Mouse (Mus musculus): ENCODE measurements at regions not wholly inside any gene's neighbourhood (a gene's known extent, or its start where the extent isn't known, plus 50 kb on each side); places are given as distances from the start of the nearest gene placed in this dataset.

- Histone ChIP-seq H3K4me3 (replicated peaks; ENCODE audit: low read length) (no peak overlapping the region), H3K9me3 (replicated peaks; ENCODE audit: control insufficient read depth, low read length) (no peaks in the 10 kb centered on the region), H3K9ac (ENCODE audit: low read length) (no peak overlapping the region), H3K27me3 (ENCODE audit: control insufficient read depth, insufficient read depth, low read length) (no peaks in the 10 kb centered on the region), H3K4me2 (ENCODE audit: low read depth, low read length) (no peak overlapping the region), H3K4me1 (ENCODE audit: control insufficient read depth, insufficient read depth, low read length) (no peaks in the 10 kb centered on the region), H3K27ac (ENCODE audit: low read length) (no peak overlapping the region), H3K36me3 (ENCODE audit: control insufficient read depth, insufficient read depth, low read length) (no peaks in the 10 kb centered on the region)
- no peak for ATAC-seq (ENCODE audit: insufficient read depth, low FRiP score)
- WGBS, result 75% methylated on average over 6 of the region's 6 CpGs
These were observed 350.8 kb upstream of the Arid1b start for GRCm38 (mm10) chr17:4643343-4643742.

DNA sequence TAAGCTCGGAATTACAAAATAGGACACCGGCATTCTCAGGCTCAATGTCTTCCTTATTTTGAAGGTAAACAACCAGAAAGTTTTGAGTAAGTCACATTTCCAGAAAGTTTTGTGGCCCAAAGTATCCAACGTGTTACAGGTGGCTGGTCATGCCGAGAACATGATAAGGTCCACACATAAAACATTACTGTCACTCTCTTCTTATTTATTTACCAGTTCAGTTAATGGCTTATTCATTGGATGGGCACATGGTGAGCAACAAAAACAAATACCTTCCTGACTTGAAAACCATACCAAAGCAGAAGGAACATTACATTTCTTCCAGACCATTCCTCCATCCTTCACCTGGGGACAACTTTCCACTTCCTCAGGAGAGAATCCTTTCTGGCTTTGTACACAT is 345.5 kb upstream of the Arid1b start:
- H3K27ac ChIP-seq (ENCODE audit: low read length), result no peak overlapping the region
- no peak overlapping the region for H3K9ac ChIP-seq (ENCODE audit: low read length)
- H3K36me3 ChIP-seq (ENCODE audit: control insufficient read depth, insufficient read depth, low read length), result no peaks in the 10 kb centered on the region
- H3K9me3 ChIP-seq (replicated peaks; ENCODE audit: control insufficient read depth, low read length), result no peaks in the 10 kb centered on the region
- 87% methylated on average over 4 of the region's 4 CpGs for WGBS
- no peaks in the 10 kb centered on the region for H3K27me3 ChIP-seq (ENCODE audit: control insufficient read depth, insufficient read depth, low read length)
- H3K4me2 ChIP-seq (ENCODE audit: low read depth, low read length), result no peak overlapping the region
- H3K4me3 ChIP-seq (replicated peaks; ENCODE audit: low read length), result no peak overlapping the region
- H3K4me1 ChIP-seq (ENCODE audit: control insufficient read depth, insufficient read depth, low read length), result no peaks in the 10 kb centered on the region
- no peak for ATAC-seq (ENCODE audit: insufficient read depth, low FRiP score)

- no peak for ATAC-seq (ENCODE audit: insufficient read depth, low FRiP score)
- Histone ChIP-seq H3K36me3 (ENCODE audit: control insufficient read depth, insufficient read depth, low read length) (no peaks in the 10 kb centered on the region), H3K4me3 (replicated peaks; ENCODE audit: low read length) (no peak overlapping the region), H3K27me3 (ENCODE audit: control insufficient read depth, insufficient read depth, low read length) (no peaks in the 10 kb centered on the region), H3K4me2 (ENCODE audit: low read depth, low read length) (no peak overlapping the region), H3K9me3 (replicated peaks; ENCODE audit: control insufficient read depth, low read length) (no peaks in the 10 kb centered on the region), H3K27ac (ENCODE audit: low read length) (no peak overlapping the region), H3K4me1 (ENCODE audit: control insufficient read depth, insufficient read depth, low read length) (no peaks in the 10 kb centered on the region), H3K9ac (ENCODE audit: low read length) (no peak overlapping the region)
- WGBS, result 79% methylated on average over 3 of the region's 3 CpGs
These were observed 339.9 kb upstream of the Arid1b start for GRCm38 (mm10) chr17:4654221-4654620.

GRCm38 (mm10) chr17:4661996-4662395 is 332.1 kb upstream of the Arid1b start:
- Histone ChIP-seq H3K9me3 (replicated peaks; ENCODE audit: control insufficient read depth, low read length) (no peaks in the 10 kb centered on the region), H3K27me3 (ENCODE audit: control insufficient read depth, insufficient read depth, low read length) (no peaks in the 10 kb centered on the region), H3K36me3 (ENCODE audit: control insufficient read depth, insufficient read depth, low read length) (no peaks in the 10 kb centered on the region), H3K27ac (ENCODE audit: low read length) (no peak overlapping the region), H3K4me1 (ENCODE audit: control insufficient read depth, insufficient read depth, low read length) (no peaks in the 10 kb centered on the region), H3K9ac (ENCODE audit: low read length) (no peak overlapping the region), H3K4me3 (replicated peaks; ENCODE audit: low read length) (no peak overlapping the region), H3K4me2 (ENCODE audit: low read depth, low read length) (no peak overlapping the region)
- 93% methylated on average over 5 of the region's 5 CpGs for WGBS
- no peak for ATAC-seq (ENCODE audit: insufficient read depth, low FRiP score)

- WGBS, result 64% methylated on average over 3 of the region's 3 CpGs
- Histone ChIP-seq H3K4me2 (ENCODE audit: low read depth, low read length) (no peak overlapping the region), H3K36me3 (ENCODE audit: control insufficient read depth, insufficient read depth, low read length) (no peaks in the 10 kb centered on the region), H3K4me3 (replicated peaks; ENCODE audit: low read length) (no peak overlapping the region), H3K9ac (ENCODE audit: low read length) (no peak overlapping the region), H3K4me1 (ENCODE audit: control insufficient read depth, insufficient read depth, low read length) (no peaks in the 10 kb centered on the region), H3K9me3 (replicated peaks; ENCODE audit: control insufficient read depth, low read length) (no peaks in the 10 kb centered on the region), H3K27ac (ENCODE audit: low read length) (no peak overlapping the region), H3K27me3 (ENCODE audit: control insufficient read depth, insufficient read depth, low read length) (no peaks in the 10 kb centered on the region)
- no peak for ATAC-seq (ENCODE audit: insufficient read depth, low FRiP score)
These were observed 325.6 kb upstream of the Arid1b start for GRCm38 (mm10) chr17:4668511-4668910.

DNA sequence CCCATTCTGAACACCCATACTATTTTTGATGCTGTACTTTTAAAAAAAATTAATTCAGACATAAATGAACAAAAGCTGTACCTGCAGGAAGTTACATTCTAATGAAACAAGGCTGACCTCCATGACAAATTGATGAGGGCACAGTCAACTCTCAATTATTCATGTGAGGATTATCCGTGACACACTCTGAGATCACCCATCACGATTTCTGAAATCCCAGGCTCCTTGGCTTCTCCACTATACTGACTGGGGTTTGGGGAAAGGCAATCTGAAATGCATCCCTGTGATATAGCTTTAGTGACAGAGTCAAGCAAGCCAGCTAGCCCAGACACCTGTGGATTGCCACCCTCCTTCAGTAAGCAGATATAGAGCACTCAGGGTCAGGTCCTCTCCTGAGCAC is 320.9 kb upstream of the Arid1b start:
- Histone ChIP-seq H3K9ac (ENCODE audit: low read length) (no peak overlapping the region), H3K27me3 (ENCODE audit: control insufficient read depth, insufficient read depth, low read length) (no peaks in the 10 kb centered on the region), H3K4me2 (ENCODE audit: low read depth, low read length) (no peak overlapping the region), H3K4me1 (ENCODE audit: control insufficient read depth, insufficient read depth, low read length) (no peaks in the 10 kb centered on the region), H3K36me3 (ENCODE audit: control insufficient read depth, insufficient read depth, low read length) (no peaks in the 10 kb centered on the region), H3K9me3 (replicated peaks; ENCODE audit: control insufficient read depth, low read length) (no peaks in the 10 kb centered on the region), H3K27ac (ENCODE audit: low read length) (no peak overlapping the region), H3K4me3 (replicated peaks; ENCODE audit: low read length) (no peak overlapping the region)
- no peak for ATAC-seq (ENCODE audit: insufficient read depth, low FRiP score)
- 73% methylated on average over 2 of the region's 2 CpGs for WGBS

- no peak for ATAC-seq (ENCODE audit: insufficient read depth, low FRiP score)
- 57% methylated on average over 1 of the region's 1 CpGs for WGBS
- no peak overlapping the region for H3K9ac ChIP-seq (ENCODE audit: low read length)
- no peaks in the 10 kb centered on the region for H3K9me3 ChIP-seq (replicated peaks; ENCODE audit: control insufficient read depth, low read length)
- no peaks in the 10 kb centered on the region for H3K36me3 ChIP-seq (ENCODE audit: control insufficient read depth, insufficient read depth, low read length)
- H3K4me2 ChIP-seq (ENCODE audit: low read depth, low read length), result no peak overlapping the region
- H3K4me1 ChIP-seq (ENCODE audit: control insufficient read depth, insufficient read depth, low read length), result no peaks in the 10 kb centered on the region
- H3K4me3 ChIP-seq (replicated peaks; ENCODE audit: low read length), result no peak overlapping the region
- H3K27me3 ChIP-seq (ENCODE audit: control insufficient read depth, insufficient read depth, low read length), result no peaks in the 10 kb centered on the region
- no peak overlapping the region for H3K27ac ChIP-seq (ENCODE audit: low read length)
These were observed 287.7 kb upstream of the Arid1b start for GRCm38 (mm10) chr17:4706421-4706820.

GRCm38 (mm10) chr17:4721061-4721460 is 273.1 kb upstream of the Arid1b start:
- no peak for ATAC-seq (ENCODE audit: insufficient read depth, low FRiP score)
- Histone ChIP-seq H3K4me2 (ENCODE audit: low read depth, low read length) (no peak overlapping the region), H3K9ac (ENCODE audit: low read length) (no peak overlapping the region), H3K4me1 (ENCODE audit: control insufficient read depth, insufficient read depth, low read length) (no peaks in the 10 kb centered on the region), H3K9me3 (replicated peaks; ENCODE audit: control insufficient read depth, low read length) (no peaks in the 10 kb centered on the region), H3K4me3 (replicated peaks; ENCODE audit: low read length) (no peak overlapping the region), H3K27ac (ENCODE audit: low read length) (no peak overlapping the region), H3K27me3 (ENCODE audit: control insufficient read depth, insufficient read depth, low read length) (no peaks in the 10 kb centered on the region), H3K36me3 (ENCODE audit: control insufficient read depth, insufficient read depth, low read length) (no peaks in the 10 kb centered on the region)
- WGBS, result 82% methylated on average over 4 of the region's 4 CpGs

- no peak for ATAC-seq (ENCODE audit: insufficient read depth, low FRiP score)
- 88% methylated on average over 3 of the region's 3 CpGs for WGBS
- Histone ChIP-seq H3K27me3 (ENCODE audit: control insufficient read depth, insufficient read depth, low read length) (no peaks in the 10 kb centered on the region), H3K4me1 (ENCODE audit: control insufficient read depth, insufficient read depth, low read length) (peaks cover 4% of the 10 kb centered on the region; the same call in 1 of the 2 replicates), H3K9me3 (replicated peaks; ENCODE audit: control insufficient read depth, low read length) (no peaks in the 10 kb centered on the region), H3K4me2 (ENCODE audit: low read depth, low read length) (no peak overlapping the region), H3K4me3 (replicated peaks; ENCODE audit: low read length) (no peak overlapping the region), H3K36me3 (ENCODE audit: control insufficient read depth, insufficient read depth, low read length) (no peaks in the 10 kb centered on the region), H3K27ac (ENCODE audit: low read length) (no peak overlapping the region), H3K9ac (ENCODE audit: low read length) (no peak overlapping the region)
These were observed 270.1 kb upstream of the Arid1b start for GRCm38 (mm10) chr17:4724031-4724430.

DNA sequence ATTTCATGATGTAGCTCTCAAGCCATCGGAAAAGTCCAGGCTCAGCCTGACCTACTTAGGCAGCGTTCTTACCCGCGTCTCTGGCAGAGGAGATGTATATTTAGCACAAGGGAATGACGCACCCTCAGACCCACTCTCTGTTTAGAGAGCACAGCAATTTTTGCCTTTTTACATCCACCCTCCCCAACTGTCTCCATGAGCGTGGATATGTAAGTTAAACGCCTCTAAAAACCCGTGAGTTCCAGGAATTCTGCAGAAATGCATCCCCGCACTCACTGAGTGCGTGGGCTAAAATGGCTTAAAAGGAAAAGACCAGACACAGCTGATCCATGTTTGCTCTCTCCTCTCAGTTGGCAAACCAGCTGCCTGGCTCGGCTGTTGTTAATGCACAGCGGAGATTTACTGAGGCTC is 267.8 kb upstream of the Arid1b start:
- H3K9ac ChIP-seq (ENCODE audit: low read length), result 0 out of 2 replicates have a peak overlapping the region, but pooled peaks have one; percentile 16
- peak overlapping the region; percentile 35; the same call in 1 of the 2 replicates for H3K4me2 ChIP-seq (ENCODE audit: low read depth, low read length)
- ATAC-seq (ENCODE audit: insufficient read depth, low FRiP score), result peak; percentile 50; the same call in 1 of the 2 replicates
- peaks cover 4% of the 10 kb centered on the region; the same call in 1 of the 2 replicates for H3K4me1 ChIP-seq (ENCODE audit: control insufficient read depth, insufficient read depth, low read length)
- H3K36me3 ChIP-seq (ENCODE audit: control insufficient read depth, insufficient read depth, low read length), result no peaks in the 10 kb centered on the region
- 33% methylated on average over 12 of the region's 12 CpGs for WGBS
- H3K27ac ChIP-seq (ENCODE audit: low read length), result peak overlapping the region; percentile 58; the same call in 1 of the 2 replicates
- H3K4me3 ChIP-seq (replicated peaks; ENCODE audit: low read length), result no peak overlapping the region
- no peaks in the 10 kb centered on the region for H3K9me3 ChIP-seq (replicated peaks; ENCODE audit: control insufficient read depth, low read length)
- H3K27me3 ChIP-seq (ENCODE audit: control insufficient read depth, insufficient read depth, low read length), result no peaks in the 10 kb centered on the region

All from stomach, embryonic 16.5 days (tissue).